Mouse (Mus musculus) heart, postnatal 10 days (tissue): ENCODE results near the gene Glipr1l2. TPM values are rescaled to one million over a fixed set of nuclear protein-coding genes. Genes with fewer than 3 reads are reported as not detected.
"Not testable (repeated sequence)": the region's sequence is repeated elsewhere in the genome, so short reads cannot be mapped to it uniquely, and the experiment has no call there.

Experiments used
- DNase-seq, 2 experiments: peaks; one replicate each; pipeline ENCODE4 v3.0.0; 2021
- intact Hi-C: fragments of 180-260 bp; cut with DNase I; formaldehyde crosslinking; loops from one replicate; pipeline ENCODE4 v1.15.1; 2025
- total RNA-seq, 2 experiments: library from RNA; stranded (reverse); gene quantifications; 2 replicates each; pipeline ENCODE4 v1.2.3; 2021

Glipr1l2 gene
- not detected for total RNA-seq

- DNase-seq: no peak
- intact Hi-C loops: no loop called here
Measured at GRCm38 (mm10) chr10:112083157-112083556, at the start of gene Glipr1l2. Glipr1l2 (plus strand) TSS chr10:112083354.

DNA sequence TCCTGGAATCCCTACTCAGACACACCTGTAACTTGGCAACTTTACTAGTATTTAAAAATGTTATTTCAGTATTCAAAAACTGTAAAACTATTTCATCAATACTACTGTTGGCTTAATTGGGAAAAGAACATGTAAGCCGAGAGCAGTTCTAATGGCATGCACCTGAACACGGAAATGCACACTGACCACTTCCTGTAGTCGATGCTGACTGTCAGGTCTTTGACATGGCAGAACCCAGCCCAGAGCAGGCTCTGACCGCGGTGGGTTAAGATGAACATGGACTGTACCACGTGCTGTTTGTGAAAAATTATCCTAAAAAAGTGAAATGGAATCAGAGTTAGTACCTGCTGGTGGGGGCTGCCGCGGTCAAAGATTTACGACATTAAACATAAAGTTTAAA lies 39.6 kb upstream of the Glipr1l2 start:
- DNase-seq, intact Hi-C loops: not testable (repeated sequence)

GRCm38 (mm10) chr10:112044283-112044682 lies 38.9 kb upstream of the Glipr1l2 start:
- DNase-seq, intact Hi-C loops: not testable (repeated sequence)

DNA sequence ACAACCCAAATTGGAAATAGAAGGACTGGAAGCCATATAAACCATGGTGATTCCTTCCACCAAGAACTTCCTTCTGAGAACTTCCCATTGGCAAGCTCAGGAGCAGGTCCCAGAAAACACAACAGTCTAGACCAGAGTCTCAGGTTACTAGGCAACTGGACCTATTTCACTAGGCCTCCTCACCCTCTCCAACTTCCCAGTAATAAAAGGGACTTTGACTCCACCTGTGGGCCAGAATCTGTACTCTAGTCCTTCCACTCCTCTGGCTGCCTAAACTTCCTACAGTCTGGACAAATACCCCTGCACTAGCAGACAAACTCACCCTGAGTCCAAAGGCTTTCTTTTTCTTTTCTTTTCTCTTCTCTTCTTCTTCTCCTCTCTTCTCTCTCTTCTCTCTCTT lies 31.9 kb upstream of the Glipr1l2 start:
- intact Hi-C loops: no loop called here
- no peak for DNase-seq

DNA sequence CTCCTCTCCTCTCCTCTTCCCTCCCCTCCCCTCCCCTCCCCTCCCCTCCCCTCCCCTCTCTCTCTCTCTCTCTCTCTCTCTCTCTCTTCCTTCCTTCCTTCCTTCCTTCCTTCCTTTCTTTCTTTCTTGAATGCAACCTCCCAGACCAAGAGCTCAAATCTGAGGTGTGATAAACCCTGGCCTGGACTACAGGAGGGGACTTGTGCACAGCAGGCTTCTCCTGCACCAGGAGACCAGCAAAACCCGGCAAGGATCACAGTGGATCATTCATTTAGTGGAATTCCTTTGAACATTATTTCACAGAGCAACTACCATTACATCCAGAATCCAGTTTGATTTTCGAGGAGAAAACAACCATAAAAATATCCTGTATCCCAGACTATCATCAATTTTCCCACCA lies 31.2 kb upstream of the Glipr1l2 start:
- intact Hi-C loops: not testable (repeated sequence)
- DNase-seq: peak; percentile 1 to 2

DNA sequence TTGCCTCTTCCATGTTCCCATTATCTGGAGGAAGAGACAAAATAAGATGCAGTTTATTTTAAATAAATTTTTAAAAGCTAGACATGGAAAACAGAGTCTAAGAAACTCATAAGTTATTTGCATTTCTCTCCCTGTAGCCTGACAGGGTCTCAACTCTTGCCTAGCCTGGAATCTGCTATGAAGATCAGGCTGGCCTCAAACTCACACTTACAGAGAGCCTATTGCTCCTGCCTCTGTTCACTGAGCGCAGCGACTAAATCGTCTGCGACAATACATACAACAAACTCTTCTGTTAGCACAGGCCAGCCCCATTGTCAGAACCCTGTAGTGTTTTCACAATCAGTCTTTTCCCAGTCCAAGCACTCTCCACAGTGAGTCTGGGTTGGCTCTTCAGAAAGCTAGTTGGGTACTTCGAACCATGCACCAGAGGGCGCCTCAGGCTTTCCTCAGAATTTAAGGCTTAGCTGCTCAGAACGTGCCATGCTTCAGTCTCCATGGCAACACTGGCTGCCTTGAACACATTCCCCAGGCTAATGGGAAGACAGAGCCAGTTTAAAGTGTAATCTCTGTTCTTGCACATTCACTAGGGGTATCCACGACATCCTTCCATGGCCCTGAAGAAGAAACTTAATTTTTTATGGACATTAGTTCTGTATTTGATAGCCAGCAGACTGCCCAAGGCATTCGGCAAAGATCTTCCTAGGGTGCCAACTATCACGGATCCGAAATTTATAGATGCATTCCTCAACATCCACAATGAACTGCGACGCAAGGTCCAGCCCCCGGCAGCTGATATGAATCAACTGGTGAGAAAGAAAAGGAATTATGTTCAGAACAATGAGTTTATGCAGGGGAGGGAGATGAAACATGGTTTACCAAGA lies 23.2 kb upstream of the Glipr1l2 start, which contains the start of gene Glipr1l1:
Gene Glipr1l1, plus strand, starts transcription at position 488 of the 881 bp plus-strand sequence.
- intact Hi-C loops: loop anchor here (5.0 kb wide), 1 partner anchor 102 kb away; the partner anchor contains the start of genes Caps2 and Glipr1l3
- DNase-seq: peak; percentile 26 to 31

GRCm38 (mm10) chr10:112060583-112060934 lies 22.6 kb upstream of the Glipr1l2 start:
- DNase-seq: not testable (repeated sequence)
- intact Hi-C loops: loop anchor here (5.0 kb wide), 1 partner anchor 102 kb away; the partner anchor contains the start of genes Caps2 and Glipr1l3

DNA sequence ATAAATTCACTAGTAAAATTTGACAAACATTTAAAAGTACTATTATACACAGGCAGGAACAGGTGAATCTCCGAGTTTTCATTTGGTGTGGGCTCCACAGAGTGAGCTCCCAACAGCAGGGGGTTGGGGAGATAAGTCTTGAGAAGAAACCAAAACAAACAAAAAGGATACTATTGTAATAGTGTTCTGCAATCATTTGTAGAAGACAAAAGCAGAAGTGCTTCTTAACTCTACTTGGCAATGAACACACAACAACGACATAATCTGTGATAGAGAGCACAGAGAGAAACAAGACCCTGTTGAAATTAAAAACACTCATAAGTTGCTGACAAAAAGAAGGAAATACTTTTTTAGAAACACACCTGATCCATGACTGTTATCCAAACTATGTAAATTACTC lies 3.1 kb upstream of the Glipr1l2 start:
- DNase-seq: no peak
- intact Hi-C loops: no loop called here

DNA sequence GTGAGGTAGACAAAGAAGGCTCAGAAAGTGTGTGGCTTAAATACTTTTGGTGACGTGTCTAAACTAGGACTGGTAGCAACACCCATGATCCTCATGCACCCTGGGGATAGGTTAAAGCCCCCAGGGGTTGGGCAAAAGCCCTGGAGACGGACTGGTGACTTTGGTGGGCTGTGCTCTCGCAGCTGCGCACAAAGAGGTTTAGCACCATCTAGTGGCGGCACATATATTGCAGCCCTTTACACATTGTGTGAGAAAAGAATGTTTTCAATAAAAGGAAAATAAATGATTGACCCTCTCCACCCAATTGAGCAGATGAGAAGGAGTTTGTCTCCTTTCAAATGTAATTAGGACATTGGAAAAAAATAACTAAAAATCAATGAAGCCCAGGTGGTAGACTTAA lies 22.6 kb downstream of the Glipr1l2 start:
- DNase-seq: peak; percentile 42 to 66
- intact Hi-C loops: loop anchor here (2.0 to 10.0 kb wide), 2 partner anchors 129 to 611 kb away; no protein-coding TSS in a partner anchor

- DNase-seq: no peak
- intact Hi-C loops: no loop called here
Measured at GRCm38 (mm10) chr10:112110401-112110800, 27.2 kb downstream of the Glipr1l2 start.

DNA sequence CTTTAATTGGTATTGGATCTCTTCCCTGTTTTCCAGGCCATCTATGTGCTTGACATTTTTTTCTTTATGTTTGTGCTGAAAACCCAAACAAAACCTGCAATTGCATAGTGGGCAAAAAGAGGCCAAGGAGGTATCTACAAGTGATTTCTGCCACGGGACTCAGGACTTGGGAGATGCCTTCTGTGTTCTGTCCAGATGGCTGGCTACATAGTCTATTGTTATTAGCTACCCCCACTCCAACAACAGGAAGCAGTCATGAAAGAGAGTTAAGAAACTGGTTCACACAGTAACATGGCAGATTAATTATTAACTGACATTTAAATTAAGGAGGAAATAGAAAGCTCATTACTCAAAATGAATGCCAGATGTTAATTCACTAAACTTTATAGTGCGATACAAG lies 41.9 kb downstream of the Glipr1l2 start:
- DNase-seq, intact Hi-C loops: not testable (repeated sequence)

- intact Hi-C loops, DNase-seq: not testable (repeated sequence)
Measured at GRCm38 (mm10) chr10:112127682-112128230, 44.6 kb downstream of the Glipr1l2 start.

DNA sequence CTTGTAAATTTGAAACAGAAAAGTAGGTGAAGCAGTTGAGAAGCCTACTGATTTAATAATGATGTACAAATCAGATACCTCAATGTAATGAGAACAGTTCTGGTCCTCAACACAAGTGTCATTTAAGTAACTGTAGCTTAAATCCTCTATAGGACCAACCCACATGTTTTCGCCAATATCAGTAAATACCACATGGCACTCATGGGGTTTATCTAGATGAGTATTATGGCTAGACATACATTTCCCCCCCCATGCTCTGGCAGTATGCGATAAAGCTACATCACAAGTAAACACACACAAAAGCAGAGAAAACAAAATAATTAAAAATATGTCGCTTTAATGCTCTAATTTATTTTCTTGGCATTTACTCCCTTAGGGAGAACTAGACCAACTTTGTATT lies 49.0 kb downstream of the Glipr1l2 start:
- DNase-seq: no peak
- intact Hi-C loops: no loop called here

DNA sequence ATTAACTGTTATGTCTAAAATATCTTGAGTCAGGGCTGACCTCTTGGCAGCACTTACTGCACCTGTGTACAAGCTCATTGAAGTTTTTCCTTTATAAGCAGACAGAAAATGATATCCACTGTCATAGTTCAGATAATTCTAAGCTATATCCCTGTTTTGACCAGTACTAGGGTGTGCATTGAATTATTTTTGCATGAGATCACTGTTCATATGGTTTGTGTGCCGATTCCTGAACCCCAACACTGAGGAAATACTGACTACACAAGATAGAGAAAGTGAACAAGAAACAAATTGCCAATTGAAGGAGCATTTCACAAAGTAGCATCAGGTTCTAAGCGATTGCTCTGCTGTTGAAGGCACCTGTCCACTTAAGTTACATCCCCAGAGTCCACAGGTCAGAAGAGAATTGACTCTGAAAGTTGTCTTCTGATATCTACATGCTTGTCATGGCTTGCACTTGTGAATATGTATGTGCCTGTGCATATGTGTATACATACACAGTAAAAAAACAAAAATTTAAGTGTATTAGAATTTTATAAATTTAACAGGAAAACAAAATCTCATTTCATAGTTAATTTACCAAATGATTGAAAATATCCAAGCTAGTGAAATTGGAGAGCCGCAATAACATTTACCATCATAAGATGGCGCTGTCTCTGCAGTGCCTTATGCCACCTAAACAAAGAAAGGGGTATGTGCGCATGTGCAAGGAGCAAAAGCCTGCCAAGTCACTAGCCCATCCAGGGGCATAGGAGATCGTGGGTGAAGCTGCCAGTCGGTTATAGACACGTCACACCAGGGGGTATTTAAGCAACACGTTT lies 55.1 kb downstream of the Glipr1l2 start:
- intact Hi-C loops: loop anchor here (5.0 kb wide), 1 partner anchor 664 kb away; no protein-coding TSS in a partner anchor
- DNase-seq: peak; percentile 15 to 31

- intact Hi-C loops: loop anchor here (5.0 kb wide), 1 partner anchor 663 kb away; no protein-coding TSS in a partner anchor
Measured at GRCm38 (mm10) chr10:112138871-112139430, 55.8 kb downstream of the Glipr1l2 start.

DNA sequence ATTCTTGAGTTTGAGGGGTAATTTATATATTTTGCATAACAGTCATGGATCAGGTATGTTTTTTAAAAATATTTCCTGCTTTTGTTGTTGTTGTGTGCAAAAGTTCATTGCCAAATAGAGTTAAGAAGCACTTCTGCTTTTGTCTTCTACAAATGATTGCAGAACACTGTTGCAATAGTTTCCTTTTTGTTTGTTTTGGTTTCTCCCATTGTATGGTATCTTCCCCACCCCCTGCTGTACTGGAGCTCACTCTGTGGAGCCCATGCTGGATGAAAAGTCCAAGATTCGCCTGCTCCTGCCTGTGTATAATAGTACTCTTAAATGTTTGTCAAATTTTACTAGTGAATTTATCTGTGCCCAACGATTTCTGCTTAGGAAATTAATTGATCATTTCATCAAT lies 56.7 kb downstream of the Glipr1l2 start:
- intact Hi-C loops: loop anchor here (5.0 kb wide), 1 partner anchor 662 kb away; no protein-coding TSS in a partner anchor

More at GRCm38 (mm10) chr10:112138871-112139430, 55.8 kb downstream of the Glipr1l2 start:
- no peak for DNase-seq

More for the DNA sequence above, 56.7 kb downstream of the Glipr1l2 start:
- DNase-seq: no peak
